Mouse (Mus musculus) neural tube, embryonic 10.5 days (tissue): ENCODE results near the gene Erbb3.

Source experiments
- DNase-seq: peaks from one replicate; pipeline ENCODE4 v3.0.0-alpha.2; 2017; ENCODE audit warnings: low spot score; ENCODE audit errors: extremely low spot score

Erbb3 gene

GRCm38 (mm10) chr10:128612433-128613153, 23.1 kb upstream of the Erbb3 start:
- DNase-seq = peak; percentile 63

- no peak for DNase-seq
Measured at GRCm38 (mm10) chr10:128606483-128606882, 17.0 kb upstream of the Erbb3 start.

GRCm38 (mm10) chr10:128602470-128603128, 13.1 kb upstream of the Erbb3 start:
- DNase-seq = no peak

- no peak for DNase-seq
Measured at GRCm38 (mm10) chr10:128601499-128601898, 12.0 kb upstream of the Erbb3 start.

- DNase-seq = no peak
Measured at GRCm38 (mm10) chr10:128598476-128598875, 9.0 kb upstream of the Erbb3 start.

- no peak for DNase-seq
Measured at GRCm38 (mm10) chr10:128592797-128593196, 3.3 kb upstream of the Erbb3 start.

- no peak for DNase-seq
Measured at GRCm38 (mm10) chr10:128591436-128591835, 2.0 kb upstream of the Erbb3 start.

GRCm38 (mm10) chr10:128590193-128590690, 790 bp upstream of the Erbb3 start:
- peak; percentile 77 for DNase-seq

- no peak for DNase-seq
Measured at GRCm38 (mm10) chr10:128588775-128589463, 533 bp downstream of the Erbb3 start.

GRCm38 (mm10) chr10:128588136-128588535, 1.3 kb downstream of the Erbb3 start:
- no peak for DNase-seq

GRCm38 (mm10) chr10:128587697-128588096, 1.8 kb downstream of the Erbb3 start:
- no peak for DNase-seq

- DNase-seq = no peak
Measured at GRCm38 (mm10) chr10:128587120-128587519, 2.3 kb downstream of the Erbb3 start.

GRCm38 (mm10) chr10:128586546-128586945, 2.9 kb downstream of the Erbb3 start:
- DNase-seq = no peak

- no peak for DNase-seq
Measured at GRCm38 (mm10) chr10:128584386-128584785, 5.1 kb downstream of the Erbb3 start.

- DNase-seq = no peak
Measured at GRCm38 (mm10) chr10:128583644-128584043, 5.8 kb downstream of the Erbb3 start.

- no peak for DNase-seq
Measured at GRCm38 (mm10) chr10:128579731-128580130, 9.7 kb downstream of the Erbb3 start.

- DNase-seq = no peak
Measured at GRCm38 (mm10) chr10:128579298-128579697, 10.2 kb downstream of the Erbb3 start.

- no peak for DNase-seq
Measured at GRCm38 (mm10) chr10:128578330-128578729, 11.1 kb downstream of the Erbb3 start.

GRCm38 (mm10) chr10:128575063-128575462, 14.4 kb downstream of the Erbb3 start:
- no peak for DNase-seq

GRCm38 (mm10) chr10:128565788-128566531, 23.5 kb downstream of the Erbb3 start, which contains the start of gene Pa2g4:
TSS of gene Pa2g4 (minus strand) at chr10:128565987.
- DNase-seq = peak; percentile 99

- DNase-seq = no peak
Measured at GRCm38 (mm10) chr10:128565206-128565787, 24.2 kb downstream of the Erbb3 start.
